Mouse (Mus musculus) induced T-regulatory cell, adult 2 months (primary cell): ENCODE results near the gene Prickle3.
A peak's percentile ranks its signal among the peaks of the same experiment; 100 is the strongest.
"Not testable (repeated sequence)": the region's sequence is repeated elsewhere in the genome, so short reads cannot be mapped to it uniquely, and the experiment has no call there.

Experiments used
- DNase-seq: peaks from one replicate; pipeline ENCODE4 v3.0.0-alpha.2; 2012; ENCODE audit warnings: low read depth

The Prickle3 gene

DNA sequence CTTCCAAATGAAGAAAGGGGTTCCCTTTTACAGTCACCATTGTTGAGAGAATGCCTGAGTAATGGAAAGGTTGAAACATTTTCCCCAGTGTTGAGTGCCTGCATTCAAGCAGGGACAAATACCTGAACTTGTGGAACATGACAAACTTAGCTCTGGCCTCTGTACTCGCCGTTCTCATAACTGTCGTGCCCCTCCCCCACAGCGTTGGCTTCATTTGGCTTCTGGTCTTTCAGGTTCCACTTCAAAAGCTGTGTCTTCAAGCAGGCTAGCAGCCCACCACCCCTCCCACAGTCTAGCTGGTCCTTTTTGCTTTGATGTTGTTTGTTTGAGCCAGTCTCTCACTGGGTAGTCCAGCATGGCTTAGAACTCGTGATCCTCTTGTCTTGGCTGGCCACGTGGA is 15.7 kb downstream of the Prickle3 start:
- peak; percentile 22 for DNase-seq

DNA sequence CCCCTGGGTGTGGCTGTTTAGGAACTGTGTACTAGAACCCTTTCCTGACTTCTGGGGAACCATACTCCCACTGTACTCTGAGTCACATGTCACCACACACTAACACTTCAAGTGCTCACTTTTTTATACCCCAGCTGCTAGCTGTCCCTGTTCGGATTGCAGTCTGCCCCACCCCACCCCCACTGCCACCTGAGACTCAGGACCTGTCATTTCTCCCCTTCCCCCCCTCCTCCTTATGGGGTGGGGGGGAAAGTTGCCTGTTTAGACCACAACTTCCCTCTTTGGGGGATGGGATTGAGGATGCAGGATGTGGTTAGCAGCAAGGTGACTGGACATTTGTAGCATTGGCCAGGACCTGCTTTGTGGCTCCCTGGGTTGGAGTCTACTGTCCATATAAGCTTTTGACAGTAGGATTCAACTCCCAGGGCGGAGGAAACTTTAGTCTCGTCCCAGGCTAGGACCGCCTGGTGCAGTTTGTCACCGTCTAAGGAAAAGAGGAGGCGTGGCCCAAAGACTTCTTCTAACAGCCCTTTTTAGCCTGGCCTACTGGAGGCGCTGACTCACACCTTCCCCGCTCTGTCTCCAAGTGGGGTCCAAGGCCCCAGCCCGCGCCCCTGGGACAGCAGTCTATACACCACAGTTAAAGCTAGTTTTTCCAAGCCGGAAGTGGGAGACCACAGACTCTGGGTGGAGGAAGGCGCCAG is 16.7 kb downstream of the Prickle3 start:
- peak; percentile 60 for DNase-seq

DNA sequence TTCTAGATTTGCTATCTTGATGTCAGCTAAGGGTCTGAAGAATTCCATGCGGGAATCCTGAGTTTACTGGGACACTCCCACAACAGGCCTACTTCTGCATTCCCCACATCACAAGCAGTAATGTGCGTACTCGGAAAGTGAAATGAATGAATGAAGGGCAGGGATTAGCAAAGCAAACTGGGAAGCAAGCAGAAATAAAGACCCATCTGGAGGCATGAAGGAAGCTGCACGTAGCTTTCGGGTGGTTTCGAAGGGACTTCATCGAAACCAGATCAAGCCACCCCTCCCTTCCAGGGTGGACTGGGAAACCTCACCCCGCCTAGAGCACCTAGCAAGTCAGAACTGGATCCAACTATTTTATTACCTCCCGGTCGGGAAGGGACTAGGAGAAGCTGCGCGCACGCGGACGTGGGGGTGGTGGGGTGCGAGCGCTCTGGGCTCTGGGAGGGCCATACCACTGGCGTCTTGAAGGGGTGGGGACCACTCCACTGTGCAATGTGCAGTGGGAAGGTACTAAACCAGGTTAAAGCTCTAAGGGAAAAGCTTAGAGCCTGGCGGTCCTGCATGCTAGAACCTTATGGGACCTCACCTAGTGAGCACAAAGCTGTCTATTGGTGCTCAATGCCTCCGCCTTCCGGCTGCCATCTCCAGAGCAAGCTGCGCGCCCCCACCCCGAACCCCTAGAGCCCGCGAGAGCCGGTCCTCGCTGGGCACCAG is 17.4 kb downstream of the Prickle3 start:
- peak; percentile 51 for DNase-seq

DNA sequence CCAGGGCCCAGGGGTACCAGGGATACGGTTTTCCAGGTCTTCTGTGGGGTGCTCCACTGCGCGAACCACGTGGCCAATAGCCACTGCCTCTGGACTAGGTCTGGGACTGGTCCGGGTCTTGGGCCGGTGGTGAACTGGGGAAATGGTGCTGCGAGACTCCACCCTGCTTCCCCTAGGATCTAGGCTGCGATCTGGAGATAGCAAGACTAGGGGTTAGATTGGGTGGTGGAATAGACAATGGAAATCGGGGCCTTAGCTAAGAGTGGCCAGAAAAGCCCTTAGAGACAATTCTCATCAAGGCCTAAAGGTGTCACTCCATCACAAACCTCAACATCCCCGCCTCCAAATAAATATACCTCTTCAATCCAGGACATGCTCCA is 17.9 kb downstream of the Prickle3 start:
- DNase-seq, result peak; percentile 36

DNA sequence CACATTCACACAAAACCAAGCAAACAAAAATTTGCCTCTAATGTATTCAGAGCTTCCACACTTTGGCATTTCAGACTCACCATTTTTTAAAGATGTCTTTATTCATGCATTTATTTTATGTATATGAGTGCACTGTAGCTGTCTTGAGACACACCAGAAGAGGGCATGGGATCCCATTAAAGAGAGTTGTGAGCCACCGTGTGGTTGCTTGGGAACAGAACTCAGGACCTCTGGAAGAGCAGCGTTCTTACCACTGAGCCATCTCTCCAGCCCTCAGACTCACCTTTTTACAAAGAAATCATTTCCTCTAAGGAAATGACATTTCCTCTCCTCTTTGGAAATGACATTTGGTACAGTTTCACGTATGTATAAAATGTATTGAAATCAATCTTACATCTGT is 21.9 kb downstream of the Prickle3 start:
- no peak for DNase-seq

DNA sequence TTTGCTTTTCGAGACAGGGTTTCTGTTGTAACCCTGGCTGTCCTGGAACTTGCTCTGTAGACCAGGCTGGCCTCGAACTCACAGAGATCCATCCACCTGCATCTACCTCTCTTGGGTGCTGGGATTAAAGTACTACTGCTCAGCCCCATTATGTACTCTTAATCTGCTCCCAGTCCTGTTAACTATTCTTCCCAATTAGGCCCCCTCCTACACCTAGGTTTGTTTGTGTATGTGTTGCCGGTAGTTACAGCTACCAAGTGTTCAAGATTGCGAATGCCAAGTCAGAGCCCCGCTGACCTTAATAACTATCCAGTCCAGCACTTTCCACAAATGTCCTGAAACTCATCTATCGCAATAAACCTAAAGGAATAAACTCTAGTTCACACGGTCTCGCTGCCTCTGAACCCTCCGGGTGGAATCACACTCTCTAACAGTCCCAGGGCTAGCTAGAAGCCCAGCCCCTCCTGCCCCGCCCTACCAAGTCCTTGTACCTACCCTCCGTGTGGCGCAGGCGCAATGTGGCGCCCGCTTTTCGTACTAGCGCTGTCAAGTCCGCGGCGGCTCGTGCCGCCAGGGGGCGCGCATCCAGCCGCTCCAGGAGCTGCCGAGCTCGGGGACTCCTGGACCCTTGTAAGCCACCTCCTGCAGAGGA is 22.5 kb downstream of the Prickle3 start:
- DNase-seq, result peak; percentile 93

DNA sequence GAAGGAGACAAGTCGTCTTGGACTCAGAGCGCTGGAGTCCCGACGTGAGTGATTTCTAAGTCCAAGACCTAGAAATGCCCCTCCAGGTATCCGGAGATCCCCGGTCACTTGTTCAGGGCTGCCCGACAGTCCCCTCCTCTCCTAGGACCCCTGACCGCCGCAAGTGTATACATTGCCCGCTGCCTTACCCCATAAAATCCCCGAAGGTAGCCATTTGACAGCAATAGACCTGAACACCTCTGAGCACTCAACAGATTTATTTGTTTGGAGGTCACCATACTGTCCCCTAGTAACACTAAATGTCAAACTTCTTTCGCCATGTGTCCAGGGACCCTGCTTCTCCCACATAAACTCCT is 23.0 kb downstream of the Prickle3 start:
- no peak for DNase-seq

DNA sequence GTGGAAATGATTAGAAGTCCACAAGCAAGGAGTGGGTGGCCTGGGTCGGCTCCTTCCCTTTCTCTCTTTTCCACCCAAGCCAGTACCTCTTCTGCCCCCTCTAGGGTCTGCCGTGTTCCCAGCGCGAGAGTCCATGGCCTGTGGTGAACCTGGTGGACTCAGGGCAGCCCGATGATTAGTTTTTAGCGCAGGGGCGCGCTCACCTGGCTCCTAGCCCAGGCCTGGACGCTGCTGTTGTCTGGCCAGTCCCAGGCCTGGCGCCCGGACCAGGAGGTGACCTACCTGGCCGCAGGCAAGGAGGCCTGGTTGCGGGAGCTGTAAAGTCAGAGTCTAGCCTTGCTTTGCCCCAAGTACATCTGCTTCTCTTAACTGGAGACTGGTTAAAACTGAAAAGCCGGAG is 23.8 kb downstream of the Prickle3 start, which contains the start of gene Magix:
TSS of gene Magix (minus strand) at position 388 of the 400 bp plus-strand sequence.
- DNase-seq, result no peak

DNA sequence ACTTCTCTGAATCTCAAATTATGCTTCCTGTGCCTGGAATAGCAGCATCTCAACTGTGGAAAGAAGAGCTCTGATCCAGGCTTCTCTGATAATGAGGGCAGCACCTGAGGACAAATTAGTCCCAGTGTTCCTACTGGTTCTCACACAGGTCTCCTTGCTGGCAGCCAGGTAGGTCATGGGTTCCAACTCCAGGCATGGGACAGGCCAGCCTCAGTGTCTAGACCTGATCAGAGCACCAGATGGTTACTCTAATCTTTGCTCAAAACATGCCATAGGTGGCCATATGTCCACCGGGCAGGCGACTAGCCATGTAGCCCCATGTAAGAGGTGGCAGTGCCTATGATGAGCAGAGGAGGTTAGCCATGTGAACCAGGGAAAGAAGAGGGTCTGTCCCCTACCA is 31.3 kb downstream of the Prickle3 start:
- DNase-seq, result no peak

DNA sequence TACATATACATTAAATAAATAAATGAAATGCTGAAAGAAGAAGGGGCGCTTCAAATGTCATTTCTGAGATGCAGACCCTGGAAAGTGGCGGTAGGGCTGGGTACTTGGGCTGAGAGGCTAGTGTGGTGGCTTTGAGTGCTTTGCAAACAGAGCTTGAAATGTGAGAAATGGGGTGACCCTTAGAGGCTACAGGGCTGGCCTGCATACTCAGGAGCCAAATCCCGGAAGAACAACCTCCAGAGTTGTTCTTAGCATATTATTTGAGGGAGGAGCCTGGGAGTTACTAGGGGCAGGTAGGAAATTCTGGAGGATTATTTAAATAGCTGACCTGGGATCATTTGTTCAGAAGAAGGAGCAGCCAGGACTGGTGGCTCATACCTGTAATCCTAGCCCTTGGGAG is 33.4 kb downstream of the Prickle3 start:
- DNase-seq, result no peak

DNA sequence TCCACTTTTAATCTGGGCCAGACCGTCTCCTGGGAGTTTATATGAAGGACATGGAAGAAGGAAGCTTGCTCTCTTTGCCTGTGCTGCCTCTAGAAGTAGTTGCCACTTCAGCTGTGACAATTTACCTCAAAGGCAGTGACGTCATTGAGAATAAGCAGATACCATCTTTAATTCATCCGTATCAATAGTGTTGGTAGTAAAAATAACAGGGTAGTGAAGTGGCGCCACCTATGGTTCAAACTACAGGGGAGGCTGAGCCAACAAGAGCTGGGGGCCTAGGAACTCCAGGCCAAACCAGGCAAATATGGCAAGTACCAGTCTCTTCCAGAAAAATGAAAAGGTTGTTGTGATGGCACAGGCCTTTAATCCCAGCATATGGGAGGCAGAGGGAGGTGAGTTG is 35.8 kb downstream of the Prickle3 start:
- DNase-seq, result peak; percentile 83

DNA sequence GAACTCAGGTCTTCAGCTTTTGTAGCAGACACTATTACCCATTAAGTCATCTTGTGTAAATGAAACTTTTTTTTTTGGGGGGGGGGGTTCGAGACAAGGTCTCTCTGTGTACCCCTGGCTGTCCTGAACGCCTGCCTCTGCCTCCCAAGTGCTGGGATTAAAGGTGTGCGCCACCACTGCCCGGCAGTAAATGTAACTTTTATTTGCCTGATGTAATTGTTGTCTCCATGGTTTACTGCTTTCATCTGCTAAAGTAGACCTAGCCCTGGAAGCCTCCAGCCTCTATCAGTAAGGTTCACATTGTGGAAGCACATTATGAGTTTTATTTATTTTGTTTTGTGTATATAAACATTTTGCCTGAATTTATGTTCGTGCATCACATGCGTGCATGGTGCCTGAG is 39.5 kb downstream of the Prickle3 start:
- no peak for DNase-seq

DNA sequence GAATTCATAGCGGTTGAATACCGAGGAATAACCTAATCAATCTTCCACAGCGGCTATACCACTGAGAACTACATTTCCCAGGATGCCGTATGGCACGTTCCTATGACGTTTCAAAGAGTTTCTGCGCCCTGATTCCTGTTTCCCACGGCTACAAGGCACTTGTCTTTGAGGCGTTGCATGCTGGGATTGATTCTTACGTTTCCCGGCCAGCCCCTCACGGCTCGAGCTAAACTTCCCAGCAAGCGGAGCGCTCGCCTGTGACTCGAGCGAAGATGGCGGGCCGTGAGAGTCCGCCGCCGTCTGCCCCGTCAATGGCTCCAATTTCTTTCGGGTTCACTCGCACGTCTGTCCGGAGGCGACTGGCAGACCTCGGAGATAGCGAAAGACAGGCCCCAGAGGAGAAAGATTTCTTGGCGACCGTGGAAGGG is 39.9 kb downstream of the Prickle3 start, which contains the start of gene Gpkow:
TSS of gene Gpkow (plus strand) at position 178 of the 428 bp plus-strand sequence.
- peak; percentile 91 for DNase-seq

DNA sequence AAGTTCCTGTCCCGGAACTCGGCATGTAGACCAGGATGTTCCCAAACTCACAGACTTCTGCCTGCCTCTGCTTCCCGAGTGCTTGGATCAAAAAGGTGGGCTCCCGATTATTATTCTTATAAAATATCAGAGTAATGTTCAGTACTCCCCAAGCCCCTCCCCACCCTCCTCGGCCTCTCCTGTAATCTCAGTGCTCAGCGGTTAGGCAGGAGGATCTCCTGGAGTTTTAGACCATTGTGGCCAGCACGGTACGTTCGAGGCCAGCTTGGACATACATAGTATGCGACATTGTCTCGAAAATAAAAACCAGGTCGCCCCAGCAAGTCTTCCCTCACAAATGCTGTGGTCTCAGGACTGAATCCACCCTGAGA is 56.7 kb downstream of the Prickle3 start:
- DNase-seq, result not testable (repeated sequence)

DNA sequence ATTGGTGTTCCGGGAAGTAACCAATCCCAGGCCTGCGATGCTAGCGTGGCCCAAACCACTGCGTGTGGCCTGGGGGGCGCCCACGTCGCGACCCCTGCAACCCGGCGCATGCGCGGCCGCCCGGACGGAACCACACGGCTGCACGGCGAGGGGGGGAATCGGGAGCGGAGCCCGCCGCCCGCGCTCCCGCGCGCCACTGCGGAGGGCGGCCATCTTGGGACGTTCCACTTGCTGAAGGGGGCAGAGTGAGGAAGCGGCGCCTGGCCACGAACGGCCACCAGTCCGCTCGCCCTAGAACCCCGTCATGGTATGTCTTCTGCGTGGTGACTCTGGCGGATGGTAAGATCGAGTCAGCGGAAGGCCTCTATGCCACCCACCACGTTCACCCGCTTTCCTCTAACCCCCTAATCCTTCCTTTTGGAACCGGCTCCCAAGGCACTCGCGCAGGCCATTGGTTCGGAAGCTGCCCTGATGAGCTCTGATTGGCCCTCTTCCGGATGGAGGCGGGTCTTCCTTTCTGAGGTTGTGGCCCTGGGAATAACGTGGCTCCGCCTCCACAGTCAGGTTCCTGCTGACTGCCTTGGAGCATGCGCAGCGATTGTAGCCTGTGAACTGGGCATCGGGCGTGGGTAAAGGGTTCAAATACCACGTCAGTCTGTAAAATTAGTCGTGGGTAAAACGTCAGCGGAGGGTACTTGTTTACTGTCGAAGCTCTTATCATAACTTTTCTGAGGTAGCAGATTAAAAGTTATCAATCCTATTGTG is 57.3 kb downstream of the Prickle3 start, which contains the start of gene Wdr45:
TSS of gene Wdr45 (plus strand) at position 199 of the 765 bp plus-strand sequence.
- DNase-seq, result peak; percentile 94

DNA sequence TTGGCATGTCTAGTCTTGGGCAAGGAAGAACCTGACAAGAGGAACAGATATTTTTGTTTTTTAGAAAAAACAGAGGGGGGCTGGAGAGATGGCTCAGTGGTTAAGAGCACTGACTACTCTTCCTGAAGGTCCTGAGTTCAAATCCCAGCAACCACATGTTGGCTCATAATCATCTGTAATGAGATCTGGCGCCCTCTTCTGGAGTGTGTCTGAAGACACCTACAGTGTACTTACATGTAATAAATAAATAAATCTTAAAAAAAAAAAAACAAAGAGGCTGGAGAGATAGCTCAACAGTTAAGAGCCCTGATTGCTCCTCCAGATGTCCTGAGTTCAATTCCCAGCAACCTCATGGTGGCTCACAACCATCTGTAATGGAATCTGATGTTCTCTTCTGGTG is 59.0 kb downstream of the Prickle3 start:
- peak; percentile 55 for DNase-seq
